Mouse (Mus musculus): ENCODE data around the gene Dpysl5. TPM values are rescaled to one million over a fixed set of nuclear protein-coding genes. Genes with fewer than 3 reads are reported as not detected.
A peak's percentile ranks its signal among the peaks of the same experiment; 100 is the strongest.

Gene Dpysl5
- polyA plus RNA-seq, 1 experiment, result 18.9 TPM

- Histone ChIP-seq H3K4me1 (ENCODE audit: control insufficient read depth, insufficient read depth, low read length) (no peaks in the 10 kb centered on the region), H3K27ac (ENCODE audit: insufficient read depth, low read length) (no peak overlapping the region), H3K4me3 (ENCODE audit: insufficient read depth, low read length) (no peak overlapping the region)
- no peak for TF ChIP-seq POLR2A (IDR thresholded peaks at IDR 0.05; ENCODE audit: extremely low read depth, insufficient read depth, low read length)
- no peak for TF ChIP-seq CTCF (IDR thresholded peaks at IDR 0.05; ENCODE audit: extremely low read depth, insufficient read depth, low read length)
Measured at GRCm38 (mm10) chr5:30753128-30753527, 41.8 kb downstream of the Dpysl5 start.

- TF ChIP-seq CTCF (IDR thresholded peaks at IDR 0.05; ENCODE audit: extremely low read depth, insufficient read depth, low read length) (no peak), POLR2A (IDR thresholded peaks at IDR 0.05; ENCODE audit: extremely low read depth, insufficient read depth, low read length) (no peak)
- Histone ChIP-seq H3K4me3 (ENCODE audit: insufficient read depth, low read length) (no peak overlapping the region), H3K27ac (ENCODE audit: insufficient read depth, low read length) (no peak overlapping the region), H3K4me1 (ENCODE audit: control insufficient read depth, insufficient read depth, low read length) (no peaks in the 10 kb centered on the region)
Measured at GRCm38 (mm10) chr5:30755215-30755614, 43.9 kb downstream of the Dpysl5 start.

GRCm38 (mm10) chr5:30762815-30763510 is 51.6 kb downstream of the Dpysl5 start:
- Histone ChIP-seq H3K4me1 (ENCODE audit: control insufficient read depth, insufficient read depth, low read length) (peaks cover 8% of the 10 kb centered on the region), H3K27ac (ENCODE audit: insufficient read depth, low read length) (no peak overlapping the region), H3K4me3 (ENCODE audit: insufficient read depth, low read length) (no peak overlapping the region)
- no peak for TF ChIP-seq POLR2A (IDR thresholded peaks at IDR 0.05; ENCODE audit: extremely low read depth, insufficient read depth, low read length)
- no peak for TF ChIP-seq CTCF (IDR thresholded peaks at IDR 0.05; ENCODE audit: extremely low read depth, insufficient read depth, low read length)

- peaks cover 8% of the 10 kb centered on the region for H3K4me1 ChIP-seq (ENCODE audit: control insufficient read depth, insufficient read depth, low read length)
- TF ChIP-seq CTCF (IDR thresholded peaks at IDR 0.05; ENCODE audit: extremely low read depth, insufficient read depth, low read length) (no peak), POLR2A (IDR thresholded peaks at IDR 0.05; ENCODE audit: extremely low read depth, insufficient read depth, low read length) (no peak)
- H3K4me3 ChIP-seq (ENCODE audit: insufficient read depth, low read length), result no peak overlapping the region
- no peak overlapping the region for H3K27ac ChIP-seq (ENCODE audit: insufficient read depth, low read length)
Measured at GRCm38 (mm10) chr5:30763511-30763830, 52.1 kb downstream of the Dpysl5 start.

GRCm38 (mm10) chr5:30765596-30766370 is 54.4 kb downstream of the Dpysl5 start:
- TF ChIP-seq POLR2A (IDR thresholded peaks at IDR 0.05; ENCODE audit: extremely low read depth, insufficient read depth, low read length) (no peak), CTCF (IDR thresholded peaks at IDR 0.05; ENCODE audit: extremely low read depth, insufficient read depth, low read length) (no peak)
- H3K4me3 ChIP-seq (ENCODE audit: insufficient read depth, low read length), result no peak overlapping the region
- no peak overlapping the region for H3K27ac ChIP-seq (ENCODE audit: insufficient read depth, low read length)
- H3K4me1 ChIP-seq (ENCODE audit: control insufficient read depth, insufficient read depth, low read length), result peaks cover 8% of the 10 kb centered on the region

- peaks cover 5% of the 10 kb centered on the region; the same call in 1 of the 2 replicates for H3K4me1 ChIP-seq (ENCODE audit: control insufficient read depth, insufficient read depth, low read length)
- no peak overlapping the region for H3K4me3 ChIP-seq (ENCODE audit: insufficient read depth, low read length)
- TF ChIP-seq CTCF (IDR thresholded peaks at IDR 0.05; ENCODE audit: extremely low read depth, insufficient read depth, low read length) (no peak), POLR2A (IDR thresholded peaks at IDR 0.05; ENCODE audit: extremely low read depth, insufficient read depth, low read length) (no peak)
- no peak overlapping the region for H3K27ac ChIP-seq (ENCODE audit: insufficient read depth, low read length)
Measured at GRCm38 (mm10) chr5:30768082-30768481, 56.7 kb downstream of the Dpysl5 start.

- H3K4me3 ChIP-seq (ENCODE audit: insufficient read depth, low read length), result no peak overlapping the region
- H3K4me1 ChIP-seq (ENCODE audit: control insufficient read depth, insufficient read depth, low read length), result peaks cover 5% of the 10 kb centered on the region; the same call in 1 of the 2 replicates
- H3K27ac ChIP-seq (ENCODE audit: insufficient read depth, low read length), result no peak overlapping the region
- TF ChIP-seq CTCF (IDR thresholded peaks at IDR 0.05; ENCODE audit: extremely low read depth, insufficient read depth, low read length) (no peak), POLR2A (IDR thresholded peaks at IDR 0.05; ENCODE audit: extremely low read depth, insufficient read depth, low read length) (no peak)
Measured at GRCm38 (mm10) chr5:30768598-30768997, 57.2 kb downstream of the Dpysl5 start.

- Histone ChIP-seq H3K4me1 (ENCODE audit: control insufficient read depth, insufficient read depth, low read length) (peaks cover 3% of the 10 kb centered on the region; the same call in 1 of the 2 replicates), H3K27ac (ENCODE audit: insufficient read depth, low read length) (no peak overlapping the region), H3K4me3 (ENCODE audit: insufficient read depth, low read length) (no peak overlapping the region)
- TF ChIP-seq POLR2A (IDR thresholded peaks at IDR 0.05; ENCODE audit: extremely low read depth, insufficient read depth, low read length), result no peak
- TF ChIP-seq CTCF (IDR thresholded peaks at IDR 0.05; ENCODE audit: extremely low read depth, insufficient read depth, low read length), result no peak
Measured at GRCm38 (mm10) chr5:30769075-30769474, 57.7 kb downstream of the Dpysl5 start.

GRCm38 (mm10) chr5:30774601-30775371 is 63.4 kb downstream of the Dpysl5 start:
- Histone ChIP-seq H3K27ac (ENCODE audit: insufficient read depth, low read length) (no peak overlapping the region), H3K4me1 (ENCODE audit: control insufficient read depth, insufficient read depth, low read length) (no peaks in the 10 kb centered on the region), H3K4me3 (ENCODE audit: insufficient read depth, low read length) (no peak overlapping the region)
- TF ChIP-seq POLR2A (IDR thresholded peaks at IDR 0.05; ENCODE audit: extremely low read depth, insufficient read depth, low read length), result no peak
- TF ChIP-seq CTCF (IDR thresholded peaks at IDR 0.05; ENCODE audit: extremely low read depth, insufficient read depth, low read length), result peak; percentile 85
